Mouse (Mus musculus): ENCODE data around the gene Tent2. TPM values are rescaled to one million over a fixed set of nuclear protein-coding genes. Genes with fewer than 3 reads are reported as not detected.

The Tent2 gene
- total RNA-seq, 2 experiments from 2014 or later: 34.7 to 124 TPM

DNA sequence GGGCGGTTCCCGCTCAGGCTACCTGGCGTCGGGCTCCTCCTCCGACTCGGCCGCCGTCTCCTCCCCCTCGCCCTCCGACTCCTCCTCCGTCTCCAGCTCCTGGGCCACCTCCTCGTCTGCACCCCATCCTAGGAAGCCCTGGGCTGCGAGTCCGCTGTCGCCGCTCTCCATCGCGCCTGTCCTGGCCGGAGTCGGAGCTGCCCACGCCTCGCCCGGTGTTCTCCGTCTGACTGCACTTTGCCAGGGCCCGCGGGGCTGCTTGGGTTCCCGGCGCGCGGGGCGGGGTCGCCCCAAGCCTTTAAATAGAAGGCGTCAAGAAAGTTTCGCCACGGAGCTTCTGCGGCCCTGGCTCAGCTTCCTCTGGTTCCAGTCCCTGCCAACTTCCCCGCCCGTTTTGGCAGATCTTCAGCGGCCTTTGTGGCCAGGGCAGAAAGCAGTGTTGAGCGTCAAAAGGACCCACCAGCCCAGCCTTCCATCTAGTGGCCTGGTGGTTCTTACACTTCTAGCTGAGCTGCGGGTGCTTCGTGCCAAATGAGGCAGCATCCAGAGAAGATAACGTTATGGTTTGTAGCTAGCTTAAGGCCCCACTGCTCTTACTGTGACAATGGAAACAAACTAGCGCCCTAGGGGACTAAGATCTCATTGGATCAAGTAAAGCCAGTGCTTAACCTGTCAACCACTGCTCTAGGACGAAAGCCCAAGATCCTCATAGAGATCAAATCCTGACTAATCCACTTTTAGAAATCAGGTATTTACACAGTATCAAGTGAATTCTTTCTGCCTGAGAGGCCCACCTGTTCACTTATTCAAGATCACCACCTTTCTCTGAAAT is 47.6 kb downstream of the Tent2 start, which contains the start of gene Cmya5:
Gene Cmya5, minus strand, starts transcription at position 389 of the 832 bp plus-strand sequence.
- peak; percentile 90 for ATAC-seq (replicated peaks; ENCODE audit: poor library complexity)

- ATAC-seq (replicated peaks; ENCODE audit: poor library complexity): no peak
Observed at GRCm38 (mm10) chr13:93143819-93144283, 48.3 kb downstream of the Tent2 start.

DNA sequence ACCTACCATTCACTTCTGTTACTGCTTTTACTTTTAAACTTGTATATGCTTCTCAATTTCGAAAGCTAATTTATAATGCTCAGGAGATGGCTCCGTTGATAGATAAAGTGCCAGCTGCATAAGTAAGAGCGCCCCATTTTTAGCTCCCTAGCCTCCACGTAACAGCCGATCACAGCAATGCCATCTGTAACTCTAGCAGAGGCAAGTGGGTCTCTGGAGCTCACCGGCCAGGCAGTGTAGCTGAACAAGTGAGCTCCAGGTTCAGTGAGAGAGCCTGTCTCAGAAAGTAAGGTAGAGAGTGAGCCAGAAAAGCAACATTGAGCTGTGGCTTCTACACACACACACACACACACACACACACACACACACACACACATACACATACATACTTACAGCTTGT is 51.0 kb downstream of the Tent2 start:
- no peak for ATAC-seq (replicated peaks; ENCODE audit: poor library complexity)

- no peak for ATAC-seq (replicated peaks; ENCODE audit: poor library complexity)
Observed at GRCm38 (mm10) chr13:93138059-93138458, 54.1 kb downstream of the Tent2 start.

GRCm38 (mm10) chr13:93137098-93137497 is 55.1 kb downstream of the Tent2 start:
- ATAC-seq (replicated peaks; ENCODE audit: poor library complexity): no peak

DNA sequence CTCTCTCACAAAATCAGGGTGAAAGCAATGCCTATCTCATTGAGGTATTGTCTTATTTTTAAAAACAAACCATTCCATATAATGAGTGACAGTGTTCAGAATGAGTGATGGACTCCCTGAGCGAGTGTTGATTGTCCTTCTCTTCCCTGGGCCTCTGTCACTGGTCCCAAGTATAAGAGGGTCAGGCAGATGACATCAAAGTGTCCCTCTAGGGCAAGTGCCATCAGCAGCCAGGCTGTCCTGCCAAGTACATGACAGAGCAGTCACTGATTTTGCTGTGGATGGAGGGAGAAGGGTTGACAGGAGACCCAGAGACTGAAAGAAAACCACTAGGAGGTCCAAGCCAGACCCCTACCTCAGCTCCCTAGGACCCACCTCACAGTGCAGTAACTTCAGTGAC is 55.9 kb downstream of the Tent2 start:
- no peak for ATAC-seq (replicated peaks; ENCODE audit: poor library complexity)

GRCm38 (mm10) chr13:93135501-93135900 is 56.7 kb downstream of the Tent2 start:
- ATAC-seq (replicated peaks; ENCODE audit: poor library complexity): no peak

DNA sequence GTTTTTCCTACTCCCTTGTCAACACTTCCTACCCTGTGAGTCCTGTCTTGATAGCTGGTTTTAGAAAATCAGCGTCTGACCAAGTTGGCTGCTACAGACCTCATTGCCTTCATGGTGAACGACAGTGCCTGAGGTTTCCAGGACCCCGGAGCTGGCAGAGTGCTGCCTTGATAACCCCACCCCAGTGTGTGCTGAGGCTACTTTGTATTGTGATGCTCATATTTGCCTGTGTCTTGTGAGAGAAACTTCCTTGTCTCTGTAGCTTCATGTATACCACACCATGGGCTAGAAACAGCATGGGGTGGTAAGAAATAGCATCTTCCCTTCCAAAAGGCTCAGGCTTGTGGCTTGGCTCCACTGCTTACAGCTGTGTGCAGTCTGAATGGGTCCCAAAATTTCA is 61.5 kb downstream of the Tent2 start:
- no peak for ATAC-seq (replicated peaks; ENCODE audit: poor library complexity)

GRCm38 (mm10) chr13:93128961-93129360 is 63.2 kb downstream of the Tent2 start:
- no peak for ATAC-seq (replicated peaks; ENCODE audit: poor library complexity)

- no peak for ATAC-seq (replicated peaks; ENCODE audit: poor library complexity)
Observed at GRCm38 (mm10) chr13:93128111-93128860, 63.9 kb downstream of the Tent2 start.

GRCm38 (mm10) chr13:93122321-93122720 is 69.9 kb downstream of the Tent2 start:
- ATAC-seq (replicated peaks; ENCODE audit: poor library complexity): no peak

DNA sequence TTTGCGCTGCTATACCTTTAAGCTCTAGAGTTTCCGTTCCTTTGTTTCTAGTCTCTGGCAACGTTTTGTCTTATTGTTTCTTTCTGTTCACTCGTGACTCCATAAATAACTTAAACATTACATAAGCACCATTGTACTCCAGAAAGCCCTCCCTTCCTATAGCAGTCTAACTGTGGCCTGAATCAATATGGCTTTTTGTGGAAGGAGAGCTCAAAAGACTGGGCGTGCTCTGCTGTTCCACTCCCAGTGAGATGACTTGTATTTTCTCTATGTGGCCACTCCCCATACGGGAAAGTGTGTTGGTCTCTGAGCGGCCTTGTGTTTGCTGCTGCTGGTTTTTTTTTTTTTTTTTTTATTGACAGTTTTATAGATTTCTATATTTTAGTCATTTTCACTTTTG is 74.9 kb downstream of the Tent2 start:
- no peak for ATAC-seq (replicated peaks; ENCODE audit: poor library complexity)

DNA sequence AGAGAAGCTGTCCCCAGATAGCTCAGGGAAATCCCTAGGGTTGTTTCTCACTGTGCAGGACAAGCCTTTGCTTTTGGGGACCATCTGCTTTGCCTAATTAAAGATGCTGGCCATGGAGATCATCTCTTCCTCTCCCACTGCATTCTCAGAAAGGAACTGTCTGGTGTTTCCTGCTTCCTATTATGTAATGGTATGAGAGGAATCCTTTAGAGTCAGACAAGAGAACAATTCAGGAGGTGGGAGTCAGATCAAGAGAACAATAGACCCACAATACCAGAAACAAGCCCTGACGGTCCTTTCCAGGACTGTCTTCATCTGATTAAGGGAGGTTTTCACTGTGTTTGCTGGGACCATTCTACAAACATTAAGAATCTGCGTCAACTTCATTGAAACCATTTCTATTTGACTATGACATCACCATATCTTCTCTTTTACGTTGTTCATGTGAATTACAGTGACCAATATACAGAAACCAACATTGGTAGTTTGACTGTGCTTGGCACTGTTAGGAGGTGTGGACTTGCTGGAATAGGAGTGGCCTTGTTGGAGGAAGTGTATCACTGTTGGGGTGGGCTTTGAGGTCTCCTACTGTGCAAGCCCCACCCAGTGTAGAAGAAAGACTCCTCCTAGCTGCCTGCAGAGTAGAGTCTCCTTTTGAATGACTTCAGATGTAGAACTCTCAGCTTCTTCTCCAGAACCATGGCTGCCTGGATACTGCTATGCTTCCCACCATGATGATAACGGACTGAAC is 89.7 kb downstream of the Tent2 start:
- no peak for ATAC-seq (replicated peaks; ENCODE audit: poor library complexity)

GRCm38 (mm10) chr13:93098596-93098995 is 93.6 kb downstream of the Tent2 start:
- ATAC-seq (replicated peaks; ENCODE audit: poor library complexity): no peak

DNA sequence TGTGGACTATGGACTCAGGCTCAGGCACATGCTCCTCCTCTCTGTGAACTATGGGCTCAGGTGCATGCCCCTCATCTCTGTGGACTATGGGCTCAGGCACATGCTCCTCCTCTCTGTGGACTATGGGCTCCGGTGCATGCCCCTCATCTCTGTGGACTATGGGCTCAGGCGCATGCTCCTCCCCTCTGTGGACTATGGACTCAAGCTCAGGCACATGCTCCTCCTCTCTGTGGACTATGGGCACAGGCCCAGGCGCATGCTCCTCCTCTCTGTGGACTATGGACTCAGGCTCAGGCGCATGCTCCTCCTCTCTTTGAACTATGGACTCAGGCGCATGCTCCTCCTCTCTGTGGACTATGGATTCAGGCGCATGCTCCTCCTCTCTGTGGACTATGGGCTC is 95.5 kb downstream of the Tent2 start:
- ATAC-seq (replicated peaks; ENCODE audit: poor library complexity): no peak

Other genes with a start within 250 kb of the Tent2 start
- not detected in 2 replicates for gene Cmya5, start 47.7 kb downstream of the Tent2 start, total RNA-seq (2015)
- gene Cmya5, start 47.7 kb downstream of the Tent2 start, total RNA-seq (2017): 0.03 TPM in 1 of 2 replicates, not detected in the other
- gene Homer1, start 107.2 kb upstream of the Tent2 start, total RNA-seq (2015): 9.2 and 10.6 TPM in 2 replicates
- gene Homer1, start 107.2 kb upstream of the Tent2 start, total RNA-seq (2017): 10.7 and 13.7 TPM in 2 replicates